Mouse (Mus musculus) liver, embryonic 13.5 days (tissue): ENCODE data around the gene Snph. TPM values are rescaled to one million over a fixed set of nuclear protein-coding genes. Genes with fewer than 3 reads are reported as not detected.

Experiments
- ATAC-seq: fragments of 200-750 bp; cut with Nextera tagmentation; 2 replicates; pipeline ENCODE4 v1.8.0; 2017; ENCODE audit warnings: low read depth, mild to moderate bottlenecking, moderate number of reproducible peaks, moderate library complexity
- DNase-seq: peaks from one replicate; pipeline ENCODE4 v3.0.0; 2022
- H3K27ac ChIP-seq: fragments of 300-500 bp; sonication (generic); 2 replicates; pipeline ENCODE4 v1.5.1; 2015; ENCODE audit warnings: moderate library complexity, mild to moderate bottlenecking, inconsistent platforms
- H3K27me3 ChIP-seq: fragments of 300-500 bp; sonication (generic); 2 replicates; pipeline ENCODE4 v1.6.1; 2015; ENCODE audit warnings: mild to moderate bottlenecking, inconsistent platforms
- H3K36me3 ChIP-seq: fragments of 300-500 bp; sonication (generic); 2 replicates; pipeline ENCODE4 v1.6.1; 2015; ENCODE audit warnings: mild to moderate bottlenecking, inconsistent platforms
- H3K4me1 ChIP-seq: fragments of 300-500 bp; sonication (generic); replicated peaks from 2 replicates; pipeline ENCODE4 v1.6.1; 2015; ENCODE audit warnings: inconsistent platforms
- H3K4me2 ChIP-seq: fragments of 300-500 bp; sonication (generic); 2 replicates; pipeline ENCODE4 v1.6.1; 2015; ENCODE audit warnings: inconsistent platforms, mild to moderate bottlenecking, moderate library complexity
- H3K4me3 ChIP-seq: fragments of 300-500 bp; sonication (generic); replicated peaks from 2 replicates; pipeline ENCODE4 v1.5.1; 2015; ENCODE audit warnings: mild to moderate bottlenecking, inconsistent platforms
- H3K9ac ChIP-seq: fragments of 300-500 bp; sonication (generic); 2 replicates; pipeline ENCODE4 v1.6.1; 2015; ENCODE audit warnings: mild to moderate bottlenecking, inconsistent platforms
- H3K9me3 ChIP-seq: fragments of 300-500 bp; sonication (generic); replicated peaks from 2 replicates; pipeline ENCODE4 v1.6.1; 2016; ENCODE audit warnings: inconsistent platforms
- WGBS: fragments of 180-500 bp; shearing (Covaris S2); methylation state at CpG from one replicate; pipeline ENCODE4 v1.1.7; 2015; ENCODE audit not compliant: insufficient replicate concordance; 5-methylcytosine and 5-hydroxymethylcytosine counted together
- polyA plus RNA-seq: library from polyadenylated mRNA; unstranded; fragments of >200 nt; fragmentation: Nextera tagmentation; extraction: Ambion mirVana; gene quantifications from 2 replicates; pipeline ENCODE4 v1.2.1, GENCODE M21; 2015

The Snph gene
- polyA plus RNA-seq: 0.06 TPM in 1 of 2 replicates, not detected in the other

- ATAC-seq: no peak
- no peak within 1 kb of the TSS for H3K27ac ChIP-seq
- no peak for DNase-seq
- no peak within 1 kb of the TSS for H3K9ac ChIP-seq
- no peaks in the 10 kb centered on the region for H3K9me3 ChIP-seq
- peak within 1 kb of the TSS; percentile 68 for H3K4me2 ChIP-seq
- WGBS: under 1% methylated on average over 45 of the region's 47 CpGs
- H3K36me3 ChIP-seq: no peaks in the 10 kb centered on the region
- H3K27me3 ChIP-seq: peaks cover 55% of the 10 kb centered on the region
- peak within 1 kb of the TSS; percentile 52 for H3K4me3 ChIP-seq
- 0 out of 2 replicates have a peak, but pooled peaks cover 6% of the 10 kb centered on the region for H3K4me1 ChIP-seq
These were observed at the start of gene Snph for GRCm38 (mm10) chr2:151632159-151632814. Gene Snph, minus strand, starts transcription at chr2:151632593.

- ATAC-seq: no peak
- 42% methylated on average over 2 of the region's 2 CpGs for WGBS
These were observed 43.8 kb upstream of the Snph start for GRCm38 (mm10) chr2:151676234-151676633.

GRCm38 (mm10) chr2:151670968-151671329 lies 38.6 kb upstream of the Snph start:
- DNase-seq (no peak), ATAC-seq (no peak)
- no peak overlapping the region for H3K4me2 ChIP-seq
- no peaks in the 10 kb centered on the region for H3K9me3 ChIP-seq
- WGBS: 50% methylated on average over 1 of the region's 1 CpGs
- peaks cover 6% of the 10 kb centered on the region; the same call in 1 of the 2 replicates for H3K4me1 ChIP-seq
- no peak overlapping the region for H3K4me3 ChIP-seq
- H3K27me3 ChIP-seq: peaks cover 6% of the 10 kb centered on the region; the same call in 1 of the 2 replicates
- H3K36me3 ChIP-seq: no peaks in the 10 kb centered on the region
- no peak overlapping the region for H3K9ac ChIP-seq
- no peak overlapping the region for H3K27ac ChIP-seq

More at GRCm38 (mm10) chr2:151676234-151676633, 43.8 kb upstream of the Snph start:
- Histone ChIP-seq H3K9ac (no peak overlapping the region), H3K4me2 (no peak overlapping the region), H3K9me3 (no peaks in the 10 kb centered on the region), H3K27ac (no peak overlapping the region), H3K36me3 (no peaks in the 10 kb centered on the region), H3K4me1 (no peaks in the 10 kb centered on the region), H3K27me3 (no peaks in the 10 kb centered on the region), H3K4me3 (no peak overlapping the region)
- no peak for DNase-seq

- no peak overlapping the region for H3K9ac ChIP-seq
- no peak overlapping the region for H3K4me3 ChIP-seq
- ATAC-seq: peak; percentile 84
- no peaks in the 10 kb centered on the region for H3K9me3 ChIP-seq
- no peak overlapping the region for H3K4me2 ChIP-seq
- H3K36me3 ChIP-seq: no peaks in the 10 kb centered on the region
- peaks cover 6% of the 10 kb centered on the region; the same call in 1 of the 2 replicates for H3K4me1 ChIP-seq
- peaks cover 6% of the 10 kb centered on the region; the same call in 1 of the 2 replicates for H3K27me3 ChIP-seq
- peak; percentile 6 for DNase-seq
- WGBS: 31% methylated on average over 48 of the region's 48 CpGs
- H3K27ac ChIP-seq: no peak overlapping the region
These were observed 37.9 kb upstream of the Snph start for GRCm38 (mm10) chr2:151670026-151670967.

- DNase-seq: no peak
- H3K36me3 ChIP-seq: no peaks in the 10 kb centered on the region
- H3K4me2 ChIP-seq: no peak within 1 kb of the TSS
- H3K9ac ChIP-seq: no peak within 1 kb of the TSS
- no peak within 1 kb of the TSS for H3K4me3 ChIP-seq
- no peaks in the 10 kb centered on the region for H3K9me3 ChIP-seq
- H3K27ac ChIP-seq: no peak within 1 kb of the TSS
- peaks cover 6% of the 10 kb centered on the region; the same call in 1 of the 2 replicates for H3K27me3 ChIP-seq
- 50% methylated on average over 3 of the region's 3 CpGs for whole genome bisulfite sequencing
- no peak for ATAC-seq
- peaks cover 6% of the 10 kb centered on the region; the same call in 1 of the 2 replicates for H3K4me1 ChIP-seq
These were observed 36.0 kb upstream of the Snph start, which contains the start of gene Rad21l for GRCm38 (mm10) chr2:151668433-151668832. Gene Rad21l, minus strand, starts transcription at chr2:151668533.

GRCm38 (mm10) chr2:151652053-151652452 lies 19.7 kb upstream of the Snph start:
- no peak overlapping the region for H3K4me3 ChIP-seq
- no peak for ATAC-seq
- H3K9ac ChIP-seq: no peak overlapping the region
- no peaks in the 10 kb centered on the region for H3K9me3 ChIP-seq
- no peak for DNase-seq
- H3K36me3 ChIP-seq: no peaks in the 10 kb centered on the region
- no peaks in the 10 kb centered on the region for H3K4me1 ChIP-seq
- no peak overlapping the region for H3K4me2 ChIP-seq
- WGBS: 23% methylated on average over 1 of the region's 1 CpGs
- H3K27ac ChIP-seq: no peak overlapping the region
- no peaks in the 10 kb centered on the region for H3K27me3 ChIP-seq

- H3K27ac ChIP-seq: no peak overlapping the region
- H3K9me3 ChIP-seq: no peaks in the 10 kb centered on the region
- no peaks in the 10 kb centered on the region for H3K36me3 ChIP-seq
- no peak for ATAC-seq
- no peak overlapping the region for H3K4me3 ChIP-seq
- DNase-seq: no peak
- 56% methylated on average over 2 of the region's 2 CpGs for WGBS
- H3K27me3 ChIP-seq: peaks cover 33% of the 10 kb centered on the region
- H3K4me1 ChIP-seq: 0 out of 2 replicates have a peak, but pooled peaks cover 6% of the 10 kb centered on the region
- H3K4me2 ChIP-seq: no peak overlapping the region
- no peak overlapping the region for H3K9ac ChIP-seq
These were observed 3.6 kb upstream of the Snph start for GRCm38 (mm10) chr2:151636015-151636402.

GRCm38 (mm10) chr2:151635362-151636014 lies 3.1 kb upstream of the Snph start:
- Histone ChIP-seq H3K36me3 (no peaks in the 10 kb centered on the region), H3K9me3 (no peaks in the 10 kb centered on the region), H3K4me1 (0 out of 2 replicates have a peak, but pooled peaks cover 6% of the 10 kb centered on the region), H3K9ac (no peak overlapping the region), H3K4me3 (no peak overlapping the region), H3K27ac (no peak overlapping the region), H3K4me2 (no peak overlapping the region), H3K27me3 (peaks cover 38% of the 10 kb centered on the region)
- DNase-seq: no peak
- no peak for ATAC-seq
- 53% methylated on average over 9 of the region's 9 CpGs for WGBS

- Histone ChIP-seq H3K9me3 (no peaks in the 10 kb centered on the region), H3K4me1 (0 out of 2 replicates have a peak, but pooled peaks cover 6% of the 10 kb centered on the region), H3K27ac (no peak overlapping the region), H3K4me2 (no peak overlapping the region), H3K4me3 (no peak overlapping the region), H3K9ac (no peak overlapping the region), H3K27me3 (peaks cover 44% of the 10 kb centered on the region), H3K36me3 (no peaks in the 10 kb centered on the region)
- DNase-seq: no peak
- no peak for ATAC-seq
- 19% methylated on average over 2 of the region's 2 CpGs for WGBS
These were observed 2.5 kb upstream of the Snph start for GRCm38 (mm10) chr2:151634903-151635302.

GRCm38 (mm10) chr2:151632982-151633381 lies 589 bp upstream of the Snph start:
- H3K36me3 ChIP-seq: no peaks in the 10 kb centered on the region
- H3K4me2 ChIP-seq: no peak overlapping the region
- ATAC-seq (no peak), DNase-seq (no peak)
- H3K27me3 ChIP-seq: peaks cover 55% of the 10 kb centered on the region
- H3K9ac ChIP-seq: no peak overlapping the region
- 0 out of 2 replicates have a peak, but pooled peaks cover 6% of the 10 kb centered on the region for H3K4me1 ChIP-seq
- WGBS: 44% methylated on average over 5 of the region's 5 CpGs
- no peaks in the 10 kb centered on the region for H3K9me3 ChIP-seq
- no peak overlapping the region for H3K4me3 ChIP-seq
- H3K27ac ChIP-seq: no peak overlapping the region
